Mouse (Mus musculus) adrenal gland, adult 18-20 months (tissue): ENCODE results near the gene Aknad1. TPM values are rescaled to one million over a fixed set of nuclear protein-coding genes. Genes with fewer than 3 reads are reported as not detected.

Source experiments
- DNase-seq, 2 experiments: peaks; one replicate each; pipeline ENCODE4 v3.0.0; 2021 to 2022; ENCODE audit warnings: low spot score in 2 of 2
- total RNA-seq, 2 experiments: library from RNA; stranded (reverse); gene quantifications; 1 replicate in 1 of 2; 2 replicates in 1 of 2; pipeline ENCODE4 v1.2.3; 2021

Aknad1 gene
- total RNA-seq, 2 experiments from 2014 or later = not detected

DNA sequence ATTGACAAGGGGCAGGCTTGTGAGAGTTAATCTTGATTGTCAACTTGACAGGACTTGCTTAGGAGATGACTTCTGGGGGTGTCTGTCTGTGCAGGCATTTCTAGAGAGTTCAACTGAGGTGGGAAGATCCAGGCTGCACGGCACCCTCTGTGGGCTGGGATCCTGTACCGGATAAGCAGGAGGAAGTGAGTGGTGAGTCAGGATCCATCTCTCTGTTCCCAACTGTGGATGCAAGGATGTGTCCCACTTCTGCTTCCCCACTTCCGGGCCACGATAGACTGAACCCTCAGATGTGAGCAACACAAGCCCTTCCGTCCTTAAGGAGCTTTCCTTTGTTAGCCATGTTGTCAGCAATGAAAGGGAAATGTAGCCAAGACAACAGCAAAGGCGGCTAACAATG lies 47.1 kb downstream of the Aknad1 start:
- DNase-seq = no peak

- DNase-seq = no peak
These were observed 48.4 kb downstream of the Aknad1 start for GRCm38 (mm10) chr3:108787754-108788454.

- DNase-seq = no peak
These were observed 49.0 kb downstream of the Aknad1 start for GRCm38 (mm10) chr3:108788455-108788794.

GRCm38 (mm10) chr3:108789299-108789698 lies 49.8 kb downstream of the Aknad1 start:
- no peak for DNase-seq

- no peak for DNase-seq
These were observed 51.0 kb downstream of the Aknad1 start for GRCm38 (mm10) chr3:108790499-108790898.

DNA sequence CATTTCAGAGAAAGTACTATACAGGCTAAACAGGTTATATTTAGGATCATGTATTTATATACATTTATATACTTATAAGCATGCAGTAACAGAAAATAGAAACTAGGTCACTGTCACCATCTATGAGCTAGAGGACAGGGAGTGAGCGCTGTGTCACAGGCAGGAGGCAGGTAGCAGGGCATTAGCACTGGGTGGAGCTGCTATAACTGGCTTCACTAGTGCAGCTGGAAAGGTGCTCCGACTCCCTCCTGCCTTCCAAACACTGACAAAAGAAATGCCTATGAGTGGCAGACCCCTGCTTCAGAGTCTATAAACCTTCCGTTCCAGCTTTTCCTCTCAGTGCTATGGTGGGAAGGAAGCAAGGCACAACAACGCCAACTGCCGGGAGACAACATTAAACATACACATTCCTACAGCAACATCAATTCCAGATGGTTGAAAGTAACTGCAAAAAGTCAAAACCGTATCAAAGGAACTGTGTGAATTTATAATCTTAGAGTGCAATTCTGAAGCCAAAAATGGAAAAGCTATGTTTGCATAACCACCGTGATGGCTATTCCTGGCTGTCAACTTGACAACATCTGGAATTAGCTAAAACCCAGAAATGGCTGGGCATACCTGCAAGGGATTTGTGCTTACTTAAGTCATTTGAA lies 51.7 kb downstream of the Aknad1 start:
- DNase-seq = no peak

- no peak for DNase-seq
These were observed 53.0 kb downstream of the Aknad1 start for GRCm38 (mm10) chr3:108792420-108792819.

DNA sequence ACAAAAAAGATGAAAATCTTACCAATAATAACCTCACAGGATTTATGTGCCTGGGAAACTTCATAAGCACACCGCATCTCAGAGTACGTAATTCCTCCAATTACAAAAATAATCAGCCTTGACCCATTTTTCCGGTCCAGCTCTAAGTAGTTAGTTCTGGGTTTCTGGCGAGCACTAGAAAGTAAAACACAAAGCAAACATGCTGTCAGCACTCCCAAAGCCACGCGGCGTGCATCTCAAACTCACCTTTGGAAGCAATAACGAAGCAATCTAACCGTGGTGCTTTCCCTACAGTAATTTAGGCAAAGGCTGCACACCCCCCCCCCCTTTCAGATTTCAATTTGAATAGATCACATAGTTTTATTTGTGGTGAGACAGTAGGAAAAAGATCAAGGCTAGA lies 55.3 kb downstream of the Aknad1 start:
- DNase-seq = no peak

DNA sequence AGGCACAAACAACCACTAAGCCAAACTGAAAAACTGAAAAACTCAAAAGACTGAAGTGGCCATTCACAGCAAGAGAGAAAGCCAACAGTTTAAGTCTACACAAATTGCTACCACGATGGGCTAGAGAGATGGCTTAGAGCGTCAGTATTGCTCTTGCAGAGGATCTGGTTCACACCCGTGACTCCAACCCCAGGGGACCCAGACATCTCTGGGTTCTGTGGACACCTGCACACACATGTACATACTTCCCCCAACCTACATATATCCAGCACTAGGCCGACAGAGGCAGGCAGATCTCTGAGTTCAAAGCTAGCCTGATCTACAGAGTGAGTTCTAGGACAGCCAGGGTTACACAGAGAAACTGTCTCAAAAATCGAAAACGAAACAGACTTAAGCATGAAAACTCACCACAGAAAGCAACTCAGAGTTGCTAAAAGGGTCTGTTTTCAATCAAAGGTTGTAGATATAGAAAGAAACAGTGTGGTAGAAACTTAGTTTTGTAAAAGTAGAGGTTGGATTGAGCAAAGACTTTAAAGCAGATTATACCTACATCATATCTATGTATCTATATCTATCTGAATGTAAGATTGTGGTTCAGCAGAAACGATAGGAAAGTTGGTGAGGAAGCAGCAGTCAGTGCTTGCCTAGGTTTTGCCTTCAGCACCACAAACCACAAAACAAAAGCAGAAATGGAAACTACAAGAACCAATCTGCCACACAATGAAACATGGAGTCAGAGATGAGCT lies 56.3 kb downstream of the Aknad1 start:
- no peak for DNase-seq

- no peak for DNase-seq
These were observed 56.9 kb downstream of the Aknad1 start for GRCm38 (mm10) chr3:108796386-108796785.

- DNase-seq = no peak
These were observed 58.3 kb downstream of the Aknad1 start for GRCm38 (mm10) chr3:108797723-108798122.

- DNase-seq = no peak
These were observed 58.9 kb downstream of the Aknad1 start for GRCm38 (mm10) chr3:108798375-108798774.

DNA sequence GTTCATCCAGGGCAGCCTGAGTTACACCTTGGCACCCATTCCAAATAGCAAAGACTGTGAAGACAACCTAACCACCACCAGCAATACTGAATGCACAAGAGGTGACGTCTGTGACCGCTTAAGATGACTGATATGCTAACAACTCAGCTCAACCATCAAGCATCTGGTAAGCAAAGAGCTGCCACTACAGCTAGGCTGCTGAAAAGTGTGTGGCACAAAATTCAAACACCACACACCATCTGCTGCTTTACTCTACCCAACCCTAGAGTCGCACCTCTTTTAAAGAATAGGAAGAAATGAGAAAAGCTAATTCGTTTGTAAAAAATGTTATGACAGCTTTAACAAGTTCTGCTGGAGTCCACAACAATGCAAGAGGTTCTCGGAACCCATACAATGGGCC lies 66.2 kb downstream of the Aknad1 start:
- DNase-seq = no peak

DNA sequence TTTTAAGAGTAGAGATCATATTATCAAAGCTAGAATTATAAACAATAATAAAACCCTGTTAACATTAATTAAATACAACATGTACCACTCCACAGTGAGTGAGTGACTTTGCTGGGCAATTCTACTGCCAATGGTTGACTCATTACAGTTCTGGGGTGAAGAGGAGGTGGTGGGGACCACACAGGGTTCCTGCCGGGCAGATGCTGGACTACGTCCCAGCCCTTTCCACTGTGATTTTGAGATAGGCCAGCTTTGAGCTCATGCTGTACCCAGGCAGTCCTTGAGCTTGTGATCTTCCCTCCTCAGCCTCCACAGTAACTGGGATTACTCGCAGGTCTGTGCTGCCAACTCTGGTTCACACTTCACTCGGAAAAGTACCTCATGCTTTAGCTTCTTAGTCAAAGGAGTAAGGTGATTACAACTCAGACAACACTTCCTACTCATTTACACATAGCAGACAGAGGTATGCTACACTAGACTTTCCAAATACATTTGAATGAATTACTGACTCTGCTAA lies 71.3 kb downstream of the Aknad1 start:
- DNase-seq = no peak

DNA sequence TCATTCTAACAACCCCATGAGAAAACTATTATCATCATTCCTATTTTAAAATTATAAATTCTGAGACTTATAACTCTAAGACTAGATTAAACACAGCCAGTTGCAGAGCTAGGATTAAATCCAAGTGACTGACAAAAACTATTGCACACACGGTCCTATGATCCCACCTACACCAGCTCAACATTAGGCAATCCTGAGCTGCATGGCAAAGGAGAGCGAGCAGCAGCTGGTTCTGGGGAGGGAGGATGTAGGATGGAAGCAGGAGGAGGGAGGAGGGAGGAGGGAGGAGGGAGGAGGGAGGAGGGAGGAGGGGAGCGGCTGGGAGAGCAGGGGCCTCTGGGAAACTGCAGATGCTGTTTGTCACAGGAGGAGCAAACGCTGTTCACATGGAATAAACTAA lies 76.2 kb downstream of the Aknad1 start:
- DNase-seq = no peak

DNA sequence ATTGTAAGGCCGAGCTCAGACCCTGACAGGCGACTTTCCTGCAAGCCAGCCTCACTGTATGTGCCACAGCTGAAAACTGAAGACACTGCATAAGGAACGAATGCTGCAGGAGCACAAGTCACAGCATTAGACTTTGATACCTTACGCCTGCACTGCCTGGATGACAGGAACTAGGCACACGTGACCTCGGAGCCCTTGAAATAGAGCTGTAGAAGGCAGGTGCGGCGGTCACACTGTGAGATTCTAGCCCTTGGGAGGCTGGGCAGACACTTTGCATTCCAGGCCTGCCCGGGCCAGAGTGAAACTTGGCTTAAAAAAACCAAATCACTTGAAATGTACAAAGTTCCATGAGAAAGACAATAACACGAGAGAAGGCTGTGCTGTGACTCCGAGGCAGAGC lies 91.0 kb downstream of the Aknad1 start:
- no peak for DNase-seq

GRCm38 (mm10) chr3:108831750-108832149 lies 92.3 kb downstream of the Aknad1 start:
- DNase-seq = no peak

Other genes with a start within 250 kb of the Aknad1 start
- not detected for gene 1700013F07Rik, start 205.5 kb upstream of the Aknad1 start, total RNA-seq
- gene 5330417C22Rik, start 203.1 kb upstream of the Aknad1 start, total RNA-seq = 1 to 10 TPM; 1.8 to 4.0 TPM
- gene Tmem167b, start 177.2 kb upstream of the Aknad1 start, total RNA-seq = 10 to 100 TPM; 55.7 to 59.4 TPM
- gene Taf13, start 168.0 kb upstream of the Aknad1 start, total RNA-seq = 10 to 100 TPM; 29.2 to 30.5 TPM
- gene Wdr47, start 148.4 kb upstream of the Aknad1 start, total RNA-seq = 10 to 100 TPM in 1 of 2 experiments, 1 to 10 TPM in 1; 8.3 to 11.0 TPM
- gene Clcc1, start 85.7 kb upstream of the Aknad1 start, total RNA-seq = 10 to 100 TPM; 27.6 to 37.6 TPM
- 1 to 10 TPM; 1.1 to 2.8 TPM for gene Gpsm2, start 17.3 kb upstream of the Aknad1 start, total RNA-seq
- 10 to 100 TPM; 42.0 to 74.7 TPM for gene Stxbp3, start 100.9 kb downstream of the Aknad1 start, total RNA-seq
- gene Fndc7, start 150.3 kb downstream of the Aknad1 start, total RNA-seq = under 1 TPM; 0.43 to 0.74 TPM
- 10 to 100 TPM; 56.6 to 73.2 TPM for gene Prpf38b, start 172.1 kb downstream of the Aknad1 start, total RNA-seq
- gene Henmt1, start 200.2 kb downstream of the Aknad1 start, total RNA-seq = not detected
- not detected for gene Gm9857, start 200.8 kb downstream of the Aknad1 start, total RNA-seq